Mouse (Mus musculus) embryonic fibroblast, embryonic 13.5 days (primary cell): ENCODE data around the gene Fbxw13. TPM values are rescaled to one million over a fixed set of nuclear protein-coding genes. Genes with fewer than 3 reads are reported as not detected.

Source experiments
- H3K27ac ChIP-seq: 2 replicates; pipeline ENCODE4 v1.5.1; 2012; ENCODE audit warnings: low read length, control low read depth, inconsistent platforms; ENCODE audit not compliant: insufficient read depth
- H3K4me1 ChIP-seq: 2 replicates; pipeline ENCODE4 v1.6.1; 2011; ENCODE audit warnings: low read length; ENCODE audit not compliant: control insufficient read depth, insufficient read depth
- H3K4me3 ChIP-seq: 2 replicates; pipeline ENCODE4 v1.5.1; 2011; ENCODE audit warnings: mild to moderate bottlenecking, control low read depth, low read length; ENCODE audit not compliant: insufficient read depth
- CTCF ChIP-seq: IDR thresholded peaks from 2 replicates; pipeline ENCODE4 v1.5.1; 2011; ENCODE audit warnings: mild to moderate bottlenecking, control low read depth, low read length, moderate library complexity, borderline replicate concordance; ENCODE audit not compliant: insufficient read depth
- POLR2A ChIP-seq: IDR thresholded peaks from 2 replicates; pipeline ENCODE4 v1.6.1; 2011; ENCODE audit warnings: low read depth, mild to moderate bottlenecking, control low read depth, low read length, moderate library complexity
- polyA plus RNA-seq: library from polyadenylated mRNA; stranded (reverse); fragments of >200 nt; gene quantifications from 2 replicates; pipeline ENCODE4 v1.2.4, GENCODE M21; 2011; ENCODE audit warnings: low read depth; ENCODE audit not compliant: missing spikeins, insufficient read length

The Fbxw13 gene
- polyA plus RNA-seq, 1 experiment, result not detected

DNA sequence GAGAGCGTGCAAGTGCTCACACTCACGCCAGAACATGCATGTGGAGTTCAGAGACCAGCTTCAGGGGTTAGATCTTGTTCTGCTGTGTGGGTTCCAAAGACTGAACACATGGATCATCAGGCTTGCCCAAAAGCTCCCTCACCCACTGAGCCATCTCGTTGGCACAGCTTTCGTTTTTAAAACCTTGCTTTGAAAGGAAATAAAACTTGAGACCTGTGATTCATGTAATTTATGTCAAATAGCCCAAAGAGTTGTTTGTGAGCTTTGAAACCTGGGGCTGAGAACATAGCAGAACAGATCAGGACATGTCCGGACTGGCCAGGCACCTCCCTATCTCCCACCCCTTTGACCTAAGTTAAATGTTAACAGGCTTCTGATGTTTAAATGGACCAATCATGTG lies 65.7 kb downstream of the Fbxw13 start:
- H3K4me3 ChIP-seq, result no peak overlapping the region
- H3K27ac ChIP-seq, result no peak overlapping the region
- H3K4me1 ChIP-seq, result no peaks in the 10 kb centered on the region
- no peak for TF ChIP-seq CTCF
- TF ChIP-seq POLR2A, result no peak

Other genes with a start within 250 kb of the Fbxw13 start
- gene Col7a1, start 242.4 kb downstream of the Fbxw13 start, polyA plus RNA-seq, result 48.8 and 70.7 TPM in 2 replicates
- gene Ucn2, start 210.0 kb downstream of the Fbxw13 start, polyA plus RNA-seq, result 1.7 and 1.9 TPM in 2 replicates
- gene Pfkfb4, start 204.2 kb downstream of the Fbxw13 start, polyA plus RNA-seq, result 6.0 and 7.1 TPM in 2 replicates
- gene Shisa5, start 157.4 kb downstream of the Fbxw13 start, polyA plus RNA-seq, result 230 and 252 TPM in 2 replicates
- gene Trex1, start 136.2 kb downstream of the Fbxw13 start, polyA plus RNA-seq, result 8.2 and 12.8 TPM in 2 replicates
- gene Atrip, start 121.9 kb downstream of the Fbxw13 start, polyA plus RNA-seq, result 12.5 and 13.0 TPM in 2 replicates
- gene Ccdc51, start 113.5 kb downstream of the Fbxw13 start, polyA plus RNA-seq, result 4.6 TPM in 2 replicates
- gene Tma7, start 113.4 kb downstream of the Fbxw13 start, polyA plus RNA-seq, result 411 and 552 TPM in 2 replicates
- 8.0 and 12.0 TPM in 2 replicates for gene Plxnb1, start 100.6 kb downstream of the Fbxw13 start, polyA plus RNA-seq
- gene Fbxw21, start 33.9 kb downstream of the Fbxw13 start, polyA plus RNA-seq, result not detected in 2 replicates
- not detected in 2 replicates for gene Fbxw20, start 38.8 kb upstream of the Fbxw13 start, polyA plus RNA-seq
- not detected in 2 replicates for gene Fbxw14, start 91.7 kb upstream of the Fbxw13 start, polyA plus RNA-seq
- gene Fbxw28, start 143.7 kb upstream of the Fbxw13 start, polyA plus RNA-seq, result not detected in 2 replicates
- gene Fbxw22, start 208.3 kb upstream of the Fbxw13 start, polyA plus RNA-seq, result not detected in 2 replicates